ENCODE assay signal across 8 mouse cellular contexts in genomic region chr1:134771353-134771752, GRCm38 (mm10).
DNase-seq lines count a peak whose midpoint lies in the region; ATAC-seq and TF ChIP-seq lines count a peak whose summit lies in the region.
"Had no signal": no experiment of that assay in that cellular context is flagged by ENCODE, and none has a peak within 500 bp of the region (broad histone marks: within the 10 kb centered on the region; RNA-seq: fewer than 3 reads in every experiment).

No protein-coding gene starts in this region.

- DNase-seq in 416B (ENCODE audit: low read depth) (peak; percentile 90), G1E (ENCODE audit: low spot score) (no peak)
- DNase-seq in hindbrain, embryonic 10.5 days (ENCODE audit: low spot score): no peak
- DNase-seq in thymus, postnatal 25 days: no peak

- peaks cover 44% of the 10 kb centered on the region for H3K36me3 ChIP-seq in G1E (replicated peaks)
- peaks cover 97% of the 10 kb centered on the region for H3K36me3 ChIP-seq in heart, embryonic 13.5 days
- H3K36me3 ChIP-seq in liver, embryonic 16.5 days (ENCODE audit: control insufficient read depth, insufficient read depth): no peaks in the 10 kb centered on the region
- H3K36me3 ChIP-seq in hindbrain, embryonic 10.5 days: peaks cover 17% of the 10 kb centered on the region; the same call in 1 of the 2 replicates

- H3K9me3 ChIP-seq in G1E (replicated peaks): no peaks in the 10 kb centered on the region
- H3K9me3 ChIP-seq in heart, embryonic 13.5 days: no peaks in the 10 kb centered on the region
- no peaks in the 10 kb centered on the region for H3K9me3 ChIP-seq in liver, embryonic 16.5 days (replicated peaks; ENCODE audit: control insufficient read depth, low read length)
- H3K9me3 ChIP-seq in hindbrain, embryonic 10.5 days: no peaks in the 10 kb centered on the region

- H3K4me2 ChIP-seq in heart, embryonic 13.5 days: no peak overlapping the region
- no peak overlapping the region for H3K4me2 ChIP-seq in liver, embryonic 16.5 days (ENCODE audit: low read depth, low read length)

- H3K27ac ChIP-seq in heart, embryonic 13.5 days (replicated peaks): peak overlapping the region; percentile 81
- H3K27ac ChIP-seq in liver, embryonic 16.5 days (ENCODE audit: low read length): no peak overlapping the region
- no peak overlapping the region for H3K27ac ChIP-seq in hindbrain, embryonic 10.5 days

- no peak overlapping the region for H3K4me3 ChIP-seq in G1E (ENCODE audit: low read depth, low read length)
- H3K4me3 ChIP-seq in heart, embryonic 13.5 days: no peak overlapping the region
- no peak overlapping the region for H3K4me3 ChIP-seq in liver, embryonic 16.5 days (ENCODE audit: low read depth, low read length)
- no peak overlapping the region for H3K4me3 ChIP-seq in hindbrain, embryonic 10.5 days
- H3K4me3 ChIP-seq: erythroblast, embryonic 14.5 days had no signal

- 61% methylated on average over 6 of the region's 6 CpGs for WGBS in heart, embryonic 13.5 days
- 54% methylated on average over 6 of the region's 6 CpGs for WGBS in liver, embryonic 16.5 days (ENCODE audit: insufficient replicate concordance)
- 83% methylated on average over 6 of the region's 6 CpGs for WGBS in hindbrain, embryonic 10.5 days

- no peaks in the 10 kb centered on the region for H3K27me3 ChIP-seq in G1E (ENCODE audit: insufficient read depth, low read length)
- no peaks in the 10 kb centered on the region for H3K27me3 ChIP-seq in heart, embryonic 13.5 days (replicated peaks)
- H3K27me3 ChIP-seq in liver, embryonic 16.5 days (ENCODE audit: control insufficient read depth, insufficient read depth, low read depth, low read length): no peaks in the 10 kb centered on the region
- no peaks in the 10 kb centered on the region for H3K27me3 ChIP-seq in hindbrain, embryonic 10.5 days (ENCODE audit: insufficient read depth, poor library complexity, severe bottlenecking)

- peak; percentile 42 for ATAC-seq in G1E (ENCODE audit: extremely low read depth, insufficient number of reproducible peaks, low FRiP score, poor library complexity, severe bottlenecking)
- ATAC-seq in heart, embryonic 13.5 days (ENCODE audit: extremely low read depth, insufficient number of reproducible peaks, low FRiP score, low TSS enrichment): no peak
- peak; percentile 48 for ATAC-seq in liver, embryonic 16.5 days (ENCODE audit: low read depth)
- no peak for ATAC-seq in activated CD4-positive, CD25-positive, alpha-beta regulatory T cell, adult 4 months

- H3K9ac ChIP-seq in heart, embryonic 13.5 days: no peak overlapping the region
- H3K9ac ChIP-seq in liver, embryonic 16.5 days (ENCODE audit: low read depth, low read length): no peak overlapping the region

- H3K4me1 ChIP-seq in G1E (ENCODE audit: insufficient read depth, low read depth, low read length): peaks cover 3% of the 10 kb centered on the region; the same call in 1 of the 2 replicates
- H3K4me1 ChIP-seq in heart, embryonic 13.5 days: peaks cover 50% of the 10 kb centered on the region
- 0 out of 2 replicates have a peak, but pooled peaks cover 4% of the 10 kb centered on the region for H3K4me1 ChIP-seq in liver, embryonic 16.5 days (ENCODE audit: control insufficient read depth, low read depth, low read length)
- H3K4me1 ChIP-seq in hindbrain, embryonic 10.5 days (replicated peaks): peaks cover 35% of the 10 kb centered on the region

- no peak for TF ChIP-seq CTCF in G1E (IDR thresholded peaks at IDR 0.05; ENCODE audit: low read depth, low read length)

Comparison
In these comparisons a context has a peak if more than half of its experiments do, and no peak if none do; other contexts are left out.
1. ATAC-seq: peak in G1E (single experiment) and liver, embryonic 16.5 days (single experiment); none in heart, embryonic 13.5 days (single experiment) and activated CD4-positive, CD25-positive, alpha-beta regulatory T cell, adult 4 months (single experiment).